In the genomic region with DNA sequence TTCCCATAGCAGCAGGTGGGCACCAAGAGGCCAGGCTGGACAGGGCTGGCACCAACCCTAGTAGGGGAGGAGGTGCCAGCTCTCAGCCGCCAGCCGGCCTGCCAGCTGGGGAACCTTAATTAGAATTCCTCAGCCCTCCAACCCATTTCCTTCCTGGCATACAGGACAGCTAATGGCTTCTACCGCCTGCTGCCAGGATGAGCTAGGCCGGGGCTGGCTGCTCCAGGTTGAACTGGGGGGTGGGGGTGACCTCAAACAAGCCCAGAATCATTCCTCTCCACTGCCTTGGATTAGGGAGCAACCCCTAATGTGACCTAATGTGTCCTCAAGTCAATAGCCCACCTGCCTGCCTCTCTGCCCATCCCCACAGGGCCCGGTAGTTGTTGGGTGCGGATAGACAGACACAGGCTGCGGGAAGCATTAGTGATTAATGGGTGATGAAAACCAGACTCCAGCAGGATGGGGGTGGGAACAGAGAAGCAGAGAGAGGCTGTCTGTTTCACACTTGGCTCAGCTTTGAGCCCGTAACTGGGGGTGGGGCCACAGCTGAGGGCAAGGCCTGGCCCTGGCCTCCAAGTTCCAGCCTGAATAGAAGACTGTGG, we compare ENCODE assay signal across 9 mouse cellular contexts.
DNase-seq lines count a peak whose midpoint lies in the region; ATAC-seq and TF ChIP-seq lines count a peak whose summit lies in the region.
"Had no signal": no experiment of that assay in that cellular context is flagged by ENCODE, and none has a peak within 500 bp of the region (broad histone marks: within the 10 kb centered on the region; RNA-seq: fewer than 3 reads in every experiment).

No protein-coding gene starts in this region.

- H3K9ac ChIP-seq in heart, embryonic 13.5 days = peak overlapping the region; percentile 17; the same call in 1 of the 2 replicates
- H3K9ac ChIP-seq in kidney, postnatal 0 days (ENCODE audit: low read depth, low read length) = no peak overlapping the region
- no peak overlapping the region for H3K9ac ChIP-seq in lung, embryonic 16.5 days (ENCODE audit: low read length)
- no peak overlapping the region for H3K9ac ChIP-seq in stomach, embryonic 15.5 days

- no peak overlapping the region for H3K4me3 ChIP-seq in embryonic facial prominence, embryonic 10.5 days
- no peak overlapping the region for H3K4me3 ChIP-seq in heart, embryonic 13.5 days
- no peak overlapping the region for H3K4me3 ChIP-seq in kidney, postnatal 0 days (replicated peaks; ENCODE audit: low read depth, low read length)
- no peak overlapping the region for H3K4me3 ChIP-seq in lung, embryonic 16.5 days (ENCODE audit: low read length)
- no peak overlapping the region for H3K4me3 ChIP-seq in stomach, embryonic 15.5 days (replicated peaks)

- H3K4me2 ChIP-seq in heart, embryonic 13.5 days = no peak overlapping the region
- no peak overlapping the region for H3K4me2 ChIP-seq in kidney, postnatal 0 days (ENCODE audit: low read length)
- no peak overlapping the region for H3K4me2 ChIP-seq in lung, embryonic 16.5 days (ENCODE audit: low read depth, low read length)
- no peak overlapping the region for H3K4me2 ChIP-seq in stomach, embryonic 15.5 days

- H3K36me3 ChIP-seq in embryonic facial prominence, embryonic 10.5 days (replicated peaks) = no peaks in the 10 kb centered on the region
- H3K36me3 ChIP-seq in heart, embryonic 13.5 days = no peaks in the 10 kb centered on the region
- H3K36me3 ChIP-seq in kidney, postnatal 0 days (ENCODE audit: insufficient read depth, low read length) = no peaks in the 10 kb centered on the region
- H3K36me3 ChIP-seq in lung, embryonic 16.5 days (ENCODE audit: control insufficient read depth, insufficient read depth, low read length) = no peaks in the 10 kb centered on the region
- no peaks in the 10 kb centered on the region for H3K36me3 ChIP-seq in stomach, embryonic 15.5 days

- DNase-seq in retina, postnatal 1 day = peak; percentile 90
- DNase-seq in retina, embryonic 14.5 days (ENCODE audit: low spot score) = no peak
- DNase-seq in embryonic facial prominence, embryonic 10.5 days (ENCODE audit: low spot score) = peak; percentile 56
- DNase-seq in kidney, postnatal 0 days (ENCODE audit: low spot score) = peak; percentile 59
- no peak for DNase-seq in spleen, postnatal 14 days (ENCODE audit: low spot score in 2 of 2)

- H3K27me3 ChIP-seq in embryonic facial prominence, embryonic 10.5 days (replicated peaks; ENCODE audit: low read depth, poor library complexity, severe bottlenecking) = peaks cover 8% of the 10 kb centered on the region; the same call in 1 of the 2 replicates
- no peaks in the 10 kb centered on the region for H3K27me3 ChIP-seq in heart, embryonic 13.5 days (replicated peaks)
- no peaks in the 10 kb centered on the region for H3K27me3 ChIP-seq in kidney, postnatal 0 days (ENCODE audit: insufficient read depth, low read length)
- no peaks in the 10 kb centered on the region for H3K27me3 ChIP-seq in lung, embryonic 16.5 days (ENCODE audit: control insufficient read depth, insufficient read depth, low read depth, low read length)
- H3K27me3 ChIP-seq in stomach, embryonic 15.5 days (replicated peaks) = no peaks in the 10 kb centered on the region
- H3K27me3 ChIP-seq: Patski had no signal

- H3K4me1 ChIP-seq in embryonic facial prominence, embryonic 10.5 days = peaks cover 48% of the 10 kb centered on the region
- H3K4me1 ChIP-seq in heart, embryonic 13.5 days = peaks cover 47% of the 10 kb centered on the region
- peaks cover 21% of the 10 kb centered on the region; the same call in 1 of the 2 replicates for H3K4me1 ChIP-seq in kidney, postnatal 0 days (replicated peaks; ENCODE audit: insufficient read depth, low read length)
- peaks cover 29% of the 10 kb centered on the region for H3K4me1 ChIP-seq in lung, embryonic 16.5 days (replicated peaks; ENCODE audit: control insufficient read depth, insufficient read depth, low read length)
- peaks cover 39% of the 10 kb centered on the region for H3K4me1 ChIP-seq in stomach, embryonic 15.5 days

- 59% methylated on average over 8 of the region's 8 CpGs for WGBS in embryonic facial prominence, embryonic 10.5 days
- WGBS in heart, embryonic 13.5 days = 32% methylated on average over 8 of the region's 8 CpGs
- 30% methylated on average over 8 of the region's 8 CpGs for WGBS in kidney, postnatal 0 days
- WGBS in lung, embryonic 16.5 days = 39% methylated on average over 8 of the region's 8 CpGs
- WGBS in stomach, embryonic 15.5 days = 36% methylated on average over 8 of the region's 8 CpGs

- no peak; the same call in 1 of the 2 replicates for ATAC-seq in heart, embryonic 13.5 days (ENCODE audit: extremely low read depth, insufficient number of reproducible peaks, low FRiP score, low TSS enrichment)
- no peak for ATAC-seq in kidney, postnatal 0 days (replicated peaks; ENCODE audit: low FRiP score, low read depth)
- ATAC-seq in lung, embryonic 16.5 days (ENCODE audit: low read depth) = peak; percentile 39
- peak; percentile 42; the same call in 1 of the 2 replicates for ATAC-seq in stomach, embryonic 15.5 days (ENCODE audit: insufficient read depth, low FRiP score, low read depth)
- ATAC-seq: Patski had no signal

- TF ChIP-seq CTCF in kidney, postnatal 0 days (IDR thresholded peaks at IDR 0.05; ENCODE audit: low read depth) = no peak

- peak overlapping the region; percentile 66 for H3K27ac ChIP-seq in embryonic facial prominence, embryonic 10.5 days (replicated peaks)
- peak overlapping the region; percentile 69 for H3K27ac ChIP-seq in heart, embryonic 13.5 days (replicated peaks)
- H3K27ac ChIP-seq in kidney, postnatal 0 days = no peak overlapping the region
- 0 out of 2 replicates have a peak overlapping the region, but pooled peaks have one; percentile 30 for H3K27ac ChIP-seq in lung, embryonic 16.5 days (ENCODE audit: low read length)
- H3K27ac ChIP-seq in stomach, embryonic 15.5 days = peak overlapping the region; percentile 61; the same call in 1 of the 2 replicates

- no peaks in the 10 kb centered on the region for H3K9me3 ChIP-seq in embryonic facial prominence, embryonic 10.5 days
- no peaks in the 10 kb centered on the region for H3K9me3 ChIP-seq in heart, embryonic 13.5 days
- H3K9me3 ChIP-seq in kidney, postnatal 0 days (replicated peaks; ENCODE audit: low read length) = no peaks in the 10 kb centered on the region
- H3K9me3 ChIP-seq in lung, embryonic 16.5 days (ENCODE audit: control insufficient read depth, low read length) = no peaks in the 10 kb centered on the region
- no peaks in the 10 kb centered on the region for H3K9me3 ChIP-seq in stomach, embryonic 15.5 days

Comparison
In these comparisons a context has a peak if more than half of its experiments do, and no peak if none do; other contexts are left out.
1. DNase-seq: peak in retina, postnatal 1 day (single experiment), embryonic facial prominence, embryonic 10.5 days (single experiment) and kidney, postnatal 0 days (single experiment); none in retina, embryonic 14.5 days (single experiment) and spleen, postnatal 14 days (0 of 2).
2. ATAC-seq: peak in lung, embryonic 16.5 days (single experiment) and stomach, embryonic 15.5 days (single experiment); none in heart, embryonic 13.5 days (single experiment) and kidney, postnatal 0 days (single experiment).